Mouse (Mus musculus) CD4-positive, CD25-positive, alpha-beta regulatory T cell, adult 2 months (primary cell): ENCODE measurements around the gene Syt16.

ENCODE experiments used
- DNase-seq: peaks from one replicate; pipeline ENCODE4 v3.0.0-alpha.2; 2012; ENCODE audit warnings: low read depth, low spot score

Gene Syt16

DNA sequence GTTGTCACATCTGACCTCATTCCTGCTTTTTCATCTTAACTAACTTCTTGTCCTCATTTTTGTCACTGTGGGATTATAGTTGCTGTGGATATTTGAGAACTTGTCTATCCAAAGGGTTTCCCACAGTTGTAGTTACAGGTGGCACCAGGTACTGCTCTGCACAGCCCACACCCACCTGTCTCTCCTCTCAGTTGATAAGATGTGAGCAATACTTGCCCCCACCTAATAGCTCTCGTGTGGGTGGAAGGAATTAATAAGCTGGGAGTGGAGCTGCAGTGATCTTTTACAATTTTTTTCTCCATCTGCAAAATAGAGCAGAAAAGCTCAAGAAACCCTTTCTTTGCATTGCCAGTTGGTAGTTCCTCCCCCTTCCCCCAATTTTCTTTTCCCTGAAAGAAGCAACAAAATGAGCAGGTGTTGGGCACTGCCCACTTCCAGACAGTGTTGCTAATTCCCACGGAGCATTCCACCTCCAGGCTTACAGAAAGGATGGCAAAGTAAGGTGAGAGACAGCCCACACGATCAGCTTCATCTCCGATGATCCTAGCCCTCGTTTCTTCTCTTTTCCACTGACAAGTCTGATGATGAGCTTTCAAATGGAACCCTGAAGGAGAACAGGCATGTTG, 218.8 kb downstream of the Syt16 start:
- DNase-seq: no peak

DNA sequence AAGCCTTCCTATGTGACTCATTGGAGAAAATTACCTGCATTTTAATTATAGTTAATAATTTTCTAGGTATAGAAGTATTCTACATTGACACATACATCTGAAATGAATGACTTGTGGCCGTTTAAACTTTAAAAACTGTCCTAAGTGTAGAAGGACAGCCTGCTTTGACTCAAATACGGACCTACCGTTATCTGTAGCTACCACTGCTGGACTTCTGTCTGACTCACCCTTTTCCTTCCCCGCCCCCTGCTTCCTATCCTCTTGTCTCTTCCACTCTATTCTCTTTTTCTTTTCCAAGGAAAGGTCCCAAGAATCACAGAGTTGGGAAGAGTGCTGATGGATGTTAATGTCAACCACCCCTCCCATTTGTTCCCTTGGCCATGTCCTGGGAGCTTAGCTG, 222.4 kb downstream of the Syt16 start:
- DNase-seq: no peak

DNA sequence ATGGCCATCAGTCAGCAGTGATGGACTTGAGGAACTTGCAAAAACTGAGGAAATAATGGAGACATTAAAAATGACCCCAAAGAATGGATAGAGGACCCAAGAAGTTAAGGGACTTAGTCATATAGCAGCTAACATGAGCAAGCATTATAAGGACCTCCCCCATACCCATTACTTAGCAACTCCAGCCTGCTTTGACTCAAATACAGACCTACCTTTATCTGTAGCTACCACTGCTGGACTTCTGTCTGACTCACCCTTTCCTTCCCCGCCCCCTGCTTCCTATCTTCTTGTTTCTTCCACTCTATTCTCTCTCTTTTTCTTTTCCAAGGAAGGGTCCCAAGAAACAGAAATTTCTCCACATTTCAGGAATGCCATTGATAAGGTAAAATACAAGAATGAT, 223.2 kb downstream of the Syt16 start:
- no peak for DNase-seq

GRCm38 (mm10) chr12:74230808-74231207, 233.3 kb downstream of the Syt16 start:
- no peak for DNase-seq

GRCm38 (mm10) chr12:74232845-74233244, 235.4 kb downstream of the Syt16 start:
- DNase-seq: no peak

- DNase-seq: no peak
Observed at GRCm38 (mm10) chr12:74236191-74236590, 238.7 kb downstream of the Syt16 start.

DNA sequence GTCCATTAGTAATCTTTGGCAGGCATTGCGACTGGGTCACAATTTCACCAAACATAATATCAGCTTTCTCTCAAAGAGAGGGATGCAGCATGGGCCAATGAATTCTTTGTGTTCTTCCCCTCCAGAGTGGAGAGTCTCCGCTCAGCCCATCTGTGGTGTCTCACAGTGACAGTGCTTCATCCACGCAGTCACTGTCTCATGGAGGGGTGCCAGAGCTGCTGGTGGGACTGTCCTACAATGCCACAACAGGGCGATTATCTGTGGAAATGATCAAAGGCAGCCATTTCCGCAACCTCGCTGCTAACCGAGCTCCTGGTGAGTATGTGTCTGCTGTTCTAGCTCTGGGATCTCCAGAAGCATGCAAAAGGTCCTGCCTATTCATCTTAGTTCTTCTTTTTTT, 240.6 kb downstream of the Syt16 start:
- no peak for DNase-seq

- DNase-seq: no peak
Observed at GRCm38 (mm10) chr12:74238806-74239205, 241.3 kb downstream of the Syt16 start.

DNA sequence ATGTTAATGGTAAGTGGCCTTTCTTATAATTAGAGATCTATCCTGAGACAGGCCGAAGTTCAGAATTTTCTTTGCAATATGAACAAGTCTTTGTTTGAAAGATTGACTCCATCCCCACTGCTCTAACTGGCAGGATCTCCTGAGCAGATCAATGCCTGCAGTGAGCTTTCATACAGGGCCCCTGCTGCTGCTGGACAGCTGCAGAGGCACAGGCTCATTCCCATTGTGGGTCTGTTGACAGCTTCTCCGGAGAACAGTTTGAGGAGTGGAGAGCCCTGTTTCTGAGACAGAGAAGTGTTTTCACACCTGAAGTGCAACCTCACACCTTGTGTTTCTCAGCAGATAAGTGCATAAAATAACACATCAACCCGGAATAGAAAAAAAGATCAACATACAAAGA, 267.4 kb downstream of the Syt16 start:
- DNase-seq: no peak

- DNase-seq: no peak
Observed at GRCm38 (mm10) chr12:74267049-74267448, 269.6 kb downstream of the Syt16 start.

GRCm38 (mm10) chr12:74268644-74269285, 271.3 kb downstream of the Syt16 start:
- DNase-seq: no peak

DNA sequence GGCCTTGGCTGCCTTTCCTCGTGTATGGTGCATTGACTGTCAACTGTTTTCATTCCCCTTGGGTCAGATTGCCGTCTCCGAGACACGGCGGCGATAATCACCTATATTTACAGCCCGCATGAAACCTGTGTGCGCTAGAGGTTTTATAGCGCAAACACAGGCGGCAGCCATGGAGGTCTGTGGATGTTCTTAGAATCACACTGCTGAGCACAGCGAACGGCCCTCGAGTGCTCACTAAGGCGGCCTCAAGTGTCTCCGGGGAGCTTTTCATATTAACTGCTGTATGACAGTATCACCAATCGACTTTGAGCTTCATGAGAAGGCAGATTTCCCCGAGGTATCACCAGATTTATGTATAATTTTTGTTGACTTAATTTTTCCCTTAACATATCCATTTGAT, 275.1 kb downstream of the Syt16 start:
- no peak for DNase-seq

DNA sequence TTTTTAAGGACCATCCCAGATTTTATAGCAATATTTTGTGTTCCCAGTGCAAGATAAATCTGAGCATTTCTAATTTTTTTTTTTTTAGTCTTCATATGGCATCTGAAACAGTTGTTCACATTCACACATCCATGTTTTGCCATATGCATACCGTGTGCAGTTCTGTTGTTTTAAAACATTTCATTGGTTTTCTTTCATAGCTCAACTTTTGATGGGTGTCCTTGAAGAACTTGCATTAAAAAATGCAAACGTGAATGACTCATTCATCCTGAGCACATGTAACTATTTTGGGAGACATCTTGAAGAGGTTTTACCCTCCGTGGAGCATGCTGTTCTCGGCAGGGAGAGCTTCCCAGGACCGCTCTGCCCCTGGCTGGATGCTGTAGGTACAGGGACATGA, 279.8 kb downstream of the Syt16 start:
- DNase-seq: no peak

- no peak for DNase-seq
Observed at GRCm38 (mm10) chr12:74281403-74281802, 283.9 kb downstream of the Syt16 start.

DNA sequence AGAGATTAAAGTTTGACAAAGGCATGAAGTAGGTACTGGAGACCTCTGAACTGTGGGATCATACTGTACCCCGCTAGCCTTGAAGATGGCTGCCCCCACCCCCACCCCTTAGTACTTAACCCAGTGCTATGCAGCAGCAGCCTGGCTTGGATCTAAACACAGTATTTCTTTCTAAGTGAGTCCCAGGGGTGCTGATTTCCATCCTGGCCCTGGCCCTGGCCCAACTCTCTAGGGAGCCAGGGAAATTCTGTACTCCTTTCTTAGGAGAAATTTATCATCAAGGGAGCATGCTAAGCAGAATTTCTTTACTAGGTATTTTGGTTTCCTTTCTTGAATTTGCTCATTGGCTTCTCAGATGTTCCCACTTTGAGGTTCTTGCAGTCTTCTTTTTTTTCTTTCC, 285.4 kb downstream of the Syt16 start:
- DNase-seq: no peak

DNA sequence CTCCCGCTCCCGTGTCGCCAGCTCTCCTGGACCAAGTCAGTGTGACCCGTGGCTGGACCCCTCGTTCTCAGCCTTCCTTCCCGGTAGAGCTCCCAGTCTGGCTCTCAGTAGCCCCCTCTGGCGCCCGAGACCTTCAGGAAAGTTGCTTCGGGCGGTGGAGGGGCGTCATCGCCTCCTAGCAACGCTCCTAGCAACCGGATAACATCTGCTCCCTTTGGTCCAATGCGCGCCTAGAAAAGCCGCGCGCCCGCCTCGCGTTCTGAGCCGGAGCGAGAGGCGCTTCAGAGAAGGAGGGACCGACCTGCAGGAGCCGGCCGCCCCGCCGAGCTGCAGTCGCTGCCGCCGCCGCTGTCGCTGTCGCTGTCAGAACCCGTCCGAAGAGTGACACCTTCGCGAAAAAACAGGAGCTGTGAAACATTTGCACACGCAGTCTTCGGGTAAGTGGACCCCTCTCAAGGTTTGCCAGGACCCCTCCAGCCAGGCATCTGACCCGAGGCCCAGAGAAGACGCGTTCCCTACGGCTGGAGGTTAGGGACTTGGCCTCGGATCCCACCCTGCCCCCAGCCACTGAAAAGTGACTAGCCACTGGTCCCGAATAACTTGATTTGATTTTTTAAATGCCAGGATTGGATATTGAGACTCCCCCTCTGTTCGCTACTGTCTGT, 286.7 kb downstream of the Syt16 start:
- DNase-seq: no peak

DNA sequence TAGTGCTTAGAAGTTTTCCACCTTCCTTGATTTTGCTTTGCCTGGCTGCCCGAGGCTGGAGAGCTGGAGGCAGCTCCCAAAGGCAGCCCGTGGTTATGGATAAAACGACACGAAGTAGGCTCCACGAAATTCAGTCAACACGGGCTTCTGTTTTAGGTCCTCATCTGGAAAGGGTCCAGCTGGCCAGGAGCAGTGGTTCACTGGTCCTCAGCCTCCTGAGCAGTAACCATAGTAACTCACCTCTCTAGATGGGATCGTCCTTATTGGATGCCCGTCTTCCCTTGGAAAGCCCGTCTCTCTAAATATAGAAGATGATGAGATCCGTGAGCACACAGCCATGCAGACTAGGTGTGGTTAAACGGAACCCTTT, 287.2 kb downstream of the Syt16 start:
- no peak for DNase-seq

GRCm38 (mm10) chr12:74290983-74291382, 293.5 kb downstream of the Syt16 start:
- no peak for DNase-seq

DNA sequence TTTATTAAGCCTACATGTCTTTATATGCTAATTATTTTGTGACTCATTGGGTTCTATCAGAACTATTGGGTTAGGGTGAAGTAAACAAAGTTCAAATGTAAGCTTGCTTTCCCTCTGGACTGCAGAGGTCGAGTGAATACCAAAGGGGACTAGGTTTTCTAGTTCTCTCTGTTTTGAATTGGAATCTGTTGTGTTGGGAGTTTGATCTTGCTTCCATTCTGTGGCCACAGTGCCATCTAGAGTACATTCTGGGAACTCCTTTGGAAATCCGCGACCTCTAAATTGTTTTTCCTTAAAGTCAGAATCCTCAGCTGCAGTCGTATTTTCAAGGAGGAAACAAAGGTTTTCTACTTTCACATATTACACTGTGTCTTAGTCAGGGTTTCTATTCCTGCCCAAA, 296.2 kb downstream of the Syt16 start:
- DNase-seq: peak; percentile 11

GRCm38 (mm10) chr12:74296374-74296773, 298.9 kb downstream of the Syt16 start:
- DNase-seq: no peak

DNA sequence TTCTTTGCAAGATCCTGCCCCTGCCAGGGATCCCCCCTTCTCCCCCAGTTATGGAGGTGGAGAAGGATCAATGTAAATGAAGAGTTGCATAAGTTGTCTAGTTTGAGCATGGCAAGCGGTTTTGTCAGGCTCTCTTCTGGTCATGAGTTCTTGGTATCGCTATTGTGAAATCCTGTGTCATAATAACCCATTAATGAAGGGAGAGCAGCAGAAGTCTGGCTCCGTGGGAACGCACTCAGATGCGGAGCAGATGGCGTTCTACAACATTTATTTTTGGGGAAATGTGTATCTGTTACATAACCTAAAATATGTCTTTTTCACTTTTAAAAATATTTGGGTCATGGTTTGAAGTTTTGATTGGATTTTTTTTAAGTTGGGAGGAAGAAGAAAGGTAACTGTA, 304.1 kb downstream of the Syt16 start:
- DNase-seq: no peak

DNA sequence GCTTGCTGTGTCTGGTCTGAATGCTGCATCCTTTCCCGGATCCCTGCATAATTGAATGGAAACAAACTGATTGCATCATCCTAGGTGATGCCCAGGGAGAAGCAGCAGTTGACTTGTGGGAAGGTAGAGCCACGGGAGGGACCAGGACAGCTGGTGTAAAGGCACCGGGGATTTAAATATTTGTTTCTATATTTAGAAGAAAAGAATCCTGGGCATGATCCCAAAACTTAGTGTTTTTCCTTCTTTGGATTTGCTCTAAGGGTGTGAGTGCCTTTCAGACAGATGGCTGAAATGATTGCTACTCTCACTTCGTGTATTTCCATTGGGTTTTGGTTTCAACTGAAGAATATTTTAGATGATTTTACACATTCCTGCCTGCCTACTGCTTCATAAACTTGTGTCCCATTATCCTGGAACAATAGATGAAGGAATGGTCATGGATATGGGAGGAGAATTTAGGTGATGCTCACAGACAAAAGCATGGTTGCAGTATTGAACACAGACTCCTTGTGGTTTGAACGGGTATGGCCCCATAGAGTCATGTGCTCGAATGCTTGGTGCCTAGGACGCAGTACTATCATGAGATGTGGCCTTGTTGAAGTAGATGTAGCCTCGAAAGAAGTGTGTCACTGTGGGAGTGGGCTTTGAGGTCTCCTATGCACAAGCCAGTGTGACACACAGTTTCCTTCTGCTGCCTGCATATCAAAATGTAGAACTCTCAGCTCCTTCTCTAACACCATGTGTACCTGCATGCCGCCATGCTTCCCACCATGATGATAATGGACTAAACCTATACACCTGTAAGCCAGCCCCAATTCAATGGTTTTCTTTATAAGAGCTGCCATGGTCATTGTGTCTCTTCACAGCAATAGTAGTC, 306.2 kb downstream of the Syt16 start:
- DNase-seq: no peak
